Mouse (Mus musculus) retina, postnatal 7 days (tissue): ENCODE results near the gene Gm9972.

Experiments used
- DNase-seq: peaks from one replicate; pipeline ENCODE4 v3.0.0-alpha.2; 2012; ENCODE audit warnings: low read depth, low spot score

Gm9972 gene

DNA sequence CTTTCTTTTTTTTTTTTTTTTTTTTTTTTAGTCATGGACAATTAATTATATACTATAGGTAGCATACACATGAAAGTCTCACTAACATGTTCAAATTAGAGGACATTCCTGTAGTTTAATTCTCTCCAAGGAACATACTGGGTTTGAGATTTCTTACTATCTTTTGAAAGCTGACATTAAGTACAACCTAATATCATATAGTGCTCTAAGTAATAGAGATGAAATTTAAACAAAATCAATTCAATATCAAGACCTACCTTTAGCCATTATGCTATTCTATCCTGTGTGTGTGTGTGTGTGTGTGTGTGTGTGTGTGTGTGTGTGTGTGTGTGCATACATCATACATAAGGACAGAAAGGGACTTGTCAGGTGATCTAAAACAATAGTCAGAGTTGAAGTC, at the start of gene Gm9972:
Gene Gm9972, plus strand, starts transcription at position 301 of the 400 bp plus-strand sequence.
- no peak for DNase-seq

DNA sequence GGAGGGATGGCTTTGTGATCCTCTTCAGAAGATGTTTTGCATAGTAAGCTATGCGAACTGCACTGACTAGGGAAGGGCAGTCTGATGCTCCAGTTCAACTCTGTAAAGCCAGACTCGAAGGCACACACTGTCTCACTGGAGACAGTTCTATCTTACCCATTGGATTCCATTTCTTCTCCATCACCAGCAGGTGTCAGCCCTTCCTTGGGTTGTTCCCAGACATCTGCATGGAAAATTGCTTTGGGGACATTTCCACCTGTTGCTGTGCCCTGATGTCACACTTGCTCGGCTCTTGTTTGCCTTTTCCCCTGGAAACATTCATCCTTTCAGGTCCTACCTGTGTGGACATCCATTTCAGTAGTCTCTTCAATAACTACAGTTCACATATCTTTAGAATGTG, 36.4 kb upstream of the Gm9972 start:
- peak; percentile 19 for DNase-seq

- DNase-seq: no peak
These were observed 23.6 kb upstream of the Gm9972 start for GRCm38 (mm10) chr11:43011941-43012340.

GRCm38 (mm10) chr11:43012980-43013379, 22.6 kb upstream of the Gm9972 start:
- DNase-seq: no peak

- no peak for DNase-seq
These were observed 12.3 kb upstream of the Gm9972 start for GRCm38 (mm10) chr11:43023109-43023688.

DNA sequence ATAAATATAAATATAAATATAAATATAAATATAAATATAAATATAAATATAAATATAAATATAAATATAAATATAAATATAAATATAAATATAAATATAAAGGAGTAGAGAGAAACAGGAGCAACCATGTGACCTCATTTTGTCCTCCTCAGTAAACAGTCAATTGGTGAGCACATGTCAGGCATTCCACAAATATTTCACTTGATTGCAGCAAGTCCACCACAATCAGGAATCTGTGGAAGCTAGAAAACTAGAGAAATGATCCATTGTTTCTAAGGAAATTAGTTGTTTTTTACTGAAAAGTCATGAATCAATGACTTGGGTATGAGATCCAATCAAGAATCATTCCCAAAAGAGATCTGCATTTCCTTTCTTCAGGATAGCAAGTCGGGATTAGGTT, 5.7 kb upstream of the Gm9972 start:
- DNase-seq: no peak

DNA sequence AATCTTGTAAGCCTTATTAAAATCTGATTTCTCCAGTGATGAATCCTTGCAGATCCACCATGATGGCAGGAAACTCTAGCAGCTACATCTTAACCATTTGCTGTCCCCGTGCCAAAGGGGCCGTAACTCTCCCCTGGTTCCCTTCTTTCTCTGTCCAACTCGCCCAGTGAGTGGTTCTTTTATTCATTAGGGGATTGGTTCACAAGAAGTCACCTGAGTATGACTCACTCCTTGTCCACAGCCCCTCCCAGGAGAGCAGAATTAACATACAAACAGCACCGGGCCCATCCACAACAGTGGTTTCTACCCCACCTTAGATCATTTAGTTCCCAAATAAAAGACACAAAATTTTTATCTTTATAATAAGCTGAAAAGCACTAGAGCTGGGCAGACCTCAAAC, 3.4 kb upstream of the Gm9972 start:
- DNase-seq: no peak

DNA sequence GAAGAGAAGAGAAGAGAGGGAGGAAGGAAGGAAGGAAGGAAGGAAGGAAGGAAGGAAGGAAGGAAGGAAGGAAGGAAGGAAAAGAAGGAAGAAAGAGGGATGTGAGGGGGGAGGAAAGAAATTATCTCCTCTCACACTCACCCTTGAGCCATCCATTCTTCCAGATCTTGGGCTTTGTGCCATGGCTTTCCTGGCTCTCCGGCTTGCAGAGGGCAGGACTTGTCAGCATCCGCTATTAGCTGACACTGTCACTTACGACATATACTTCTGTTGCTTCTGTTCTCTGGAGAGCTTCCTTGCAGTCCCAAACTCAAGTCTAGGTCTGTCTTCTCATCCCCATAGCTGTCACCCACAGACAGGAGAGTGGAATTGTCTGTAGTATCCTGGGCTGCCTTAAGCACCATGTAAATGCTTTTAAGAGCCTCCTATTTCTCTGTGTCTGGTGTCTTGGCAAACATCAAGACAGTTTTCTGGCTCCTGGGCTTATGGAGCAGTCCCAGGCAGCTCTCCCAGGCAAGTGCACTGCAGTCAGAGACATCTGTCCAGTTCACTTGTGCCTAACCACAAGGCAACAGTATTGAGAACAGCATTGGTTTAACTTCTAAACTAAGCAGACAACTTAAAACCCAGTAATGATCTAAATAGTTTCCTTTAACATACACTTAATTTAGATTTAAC, 10.5 kb downstream of the Gm9972 start:
- DNase-seq: no peak

- DNase-seq: no peak
These were observed 13.8 kb downstream of the Gm9972 start for GRCm38 (mm10) chr11:43049363-43049762.

DNA sequence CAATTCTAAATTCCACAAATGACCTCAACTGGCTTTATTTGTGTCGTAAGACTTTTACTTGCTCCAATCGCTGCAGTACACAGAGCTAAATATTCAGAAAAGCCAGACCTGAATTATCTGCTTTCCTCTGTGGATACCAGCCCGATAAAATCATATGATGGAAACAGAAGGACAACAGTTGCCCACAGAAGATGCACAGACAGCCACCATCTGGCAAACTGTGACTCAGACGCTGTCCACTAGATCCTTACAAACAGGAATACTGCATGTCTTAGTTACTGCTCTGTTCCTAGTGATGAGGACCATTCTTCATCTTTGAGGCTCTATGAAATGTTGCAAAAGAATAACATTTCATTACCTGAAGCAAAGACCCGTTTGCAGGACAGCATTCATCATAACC, 19.4 kb downstream of the Gm9972 start:
- DNase-seq: no peak

GRCm38 (mm10) chr11:43059437-43059970, 24.0 kb downstream of the Gm9972 start:
- DNase-seq: no peak

DNA sequence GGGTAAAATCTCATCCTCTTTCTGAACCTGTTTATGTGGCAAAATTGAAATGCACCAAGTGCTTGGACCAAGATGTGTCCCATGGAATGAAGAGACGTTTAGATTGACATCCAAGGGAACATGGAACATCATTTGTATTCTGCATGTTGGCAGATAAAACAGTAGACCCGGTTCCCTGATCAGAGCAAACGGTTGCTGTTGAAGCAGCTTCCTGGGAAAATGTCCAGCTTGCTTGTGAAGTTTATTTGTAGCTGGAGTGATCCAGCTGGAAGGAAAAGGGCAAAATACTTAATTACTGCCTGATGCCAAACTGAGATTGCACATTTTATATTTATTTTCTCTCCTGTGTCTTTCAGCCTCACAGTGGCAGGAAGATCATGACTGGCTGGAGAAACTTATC, 26.7 kb downstream of the Gm9972 start:
- no peak for DNase-seq

GRCm38 (mm10) chr11:43086309-43087050, 50.9 kb downstream of the Gm9972 start:
- no peak for DNase-seq
